Mouse (Mus musculus) gastrocnemius, postnatal 14 days (tissue): ENCODE measurements around the gene Krtap17-1. TPM values are rescaled to one million over a fixed set of nuclear protein-coding genes. Genes with fewer than 3 reads are reported as not detected.
A peak's percentile ranks its signal among the peaks of the same experiment; 100 is the strongest.

Experiments used
- DNase-seq: peaks from one replicate; pipeline ENCODE4 v3.0.0; 2021; ENCODE audit warnings: mixed read lengths
- intact Hi-C: fragments of 180-260 bp; cut with DNase I; formaldehyde crosslinking; loops from one replicate; pipeline ENCODE4 v1.15.1; 2025; ENCODE audit warnings: low total_unique reads
- long read RNA-seq, 2 experiments: library from polyadenylated mRNA; stranded (forward); transcript quantifications; one replicate each; pipeline ENCODE4 v2.0.0; 2021
- total RNA-seq, 2 experiments: library from RNA; stranded (reverse); gene quantifications; 2 replicates each; pipeline ENCODE4 v1.2.3; 2021

Gene Krtap17-1
- total RNA-seq = not detected
- long read RNA-seq, experiment 1 = 0 reads
- long read RNA-seq, experiment 2 = 0 reads

- DNase-seq = no peak
- intact Hi-C loops = no loop called here
Observed at GRCm38 (mm10) chr11:99993620-99994383, at the start of gene Krtap17-1. Gene Krtap17-1 (minus strand): TSS chr11:99993994.

- intact Hi-C loops = no loop called here
- no peak for DNase-seq
Observed at GRCm38 (mm10) chr11:100041454-100041853, 47.7 kb upstream of the Krtap17-1 start, which contains the start of gene Krt34. Gene Krt34 (minus strand): TSS chr11:100041554.

GRCm38 (mm10) chr11:100029768-100030167, 36.0 kb upstream of the Krtap17-1 start, which contains the start of gene Krt33b:
Gene Krt33b (minus strand): TSS chr11:100029868.
- intact Hi-C loops = no loop called here
- DNase-seq = no peak

GRCm38 (mm10) chr11:100021438-100021837, 27.6 kb upstream of the Krtap17-1 start:
- intact Hi-C loops = no loop called here
- DNase-seq = no peak

- intact Hi-C loops = no loop called here
- no peak for DNase-seq
Observed at GRCm38 (mm10) chr11:100019466-100019865, 25.7 kb upstream of the Krtap17-1 start.

- intact Hi-C loops = no loop called here
- DNase-seq = no peak
Observed at GRCm38 (mm10) chr11:100016112-100016511, 22.3 kb upstream of the Krtap17-1 start, which contains the start of gene Krt33a. Gene Krt33a (minus strand): TSS chr11:100016212.

- DNase-seq = no peak
- intact Hi-C loops = no loop called here
Observed at GRCm38 (mm10) chr11:100013691-100014171, 19.9 kb upstream of the Krtap17-1 start.

GRCm38 (mm10) chr11:100010682-100011081, 16.9 kb upstream of the Krtap17-1 start:
- DNase-seq = no peak
- intact Hi-C loops = no loop called here

GRCm38 (mm10) chr11:100008336-100008735, 14.5 kb upstream of the Krtap17-1 start:
- DNase-seq = no peak
- intact Hi-C loops = loop anchor here (10.0 kb wide), 1 partner anchor 544 kb away; no protein-coding TSS in a partner anchor

- intact Hi-C loops = loop anchor here (10.0 kb wide), 1 partner anchor 542 kb away; no protein-coding TSS in a partner anchor
Observed at GRCm38 (mm10) chr11:100006624-100007023, 12.8 kb upstream of the Krtap17-1 start.

GRCm38 (mm10) chr11:100005905-100006304, 12.1 kb upstream of the Krtap17-1 start:
- intact Hi-C loops = loop anchor here (10.0 kb wide), 1 partner anchor 541 kb away; no protein-coding TSS in a partner anchor
- no peak for DNase-seq

More at GRCm38 (mm10) chr11:100006624-100007023, 12.8 kb upstream of the Krtap17-1 start:
- DNase-seq = no peak

GRCm38 (mm10) chr11:100004846-100005245, 11.1 kb upstream of the Krtap17-1 start:
- intact Hi-C loops = loop anchor here (10.0 kb wide), 1 partner anchor 540 kb away; no protein-coding TSS in a partner anchor

GRCm38 (mm10) chr11:99999091-99999490, 5.3 kb upstream of the Krtap17-1 start:
- intact Hi-C loops = no loop called here

More at GRCm38 (mm10) chr11:100004846-100005245, 11.1 kb upstream of the Krtap17-1 start:
- DNase-seq = peak; percentile 28

GRCm38 (mm10) chr11:99994384-99994661, 529 bp upstream of the Krtap17-1 start:
- no peak for DNase-seq
- intact Hi-C loops = no loop called here

More at GRCm38 (mm10) chr11:99999091-99999490, 5.3 kb upstream of the Krtap17-1 start:
- DNase-seq = no peak

- intact Hi-C loops = no loop called here
- DNase-seq = no peak
Observed at GRCm38 (mm10) chr11:99990571-99990970, 3.2 kb downstream of the Krtap17-1 start.

- intact Hi-C loops = no loop called here
- DNase-seq = no peak
Observed at GRCm38 (mm10) chr11:99989881-99990405, 3.9 kb downstream of the Krtap17-1 start.

GRCm38 (mm10) chr11:99988530-99988929, 5.3 kb downstream of the Krtap17-1 start:
- DNase-seq = no peak
- intact Hi-C loops = no loop called here

GRCm38 (mm10) chr11:99986180-99986647, 7.6 kb downstream of the Krtap17-1 start, which contains the start of gene Krtap16-1:
Gene Krtap16-1 (minus strand): TSS chr11:99986597.
- intact Hi-C loops = no loop called here
- DNase-seq = peak; percentile 15

- intact Hi-C loops = no loop called here
- peak; percentile 72 for DNase-seq
Observed at GRCm38 (mm10) chr11:99985291-99986092, 8.3 kb downstream of the Krtap17-1 start.
